Mouse (Mus musculus) heart, embryonic 10.5 days (tissue): ENCODE data around the gene Adamts1. TPM values are rescaled to one million over a fixed set of nuclear protein-coding genes. Genes with fewer than 3 reads are reported as not detected.

Source experiments
- DNase-seq: peaks from one replicate; pipeline ENCODE4 v3.0.0-alpha.2; 2017; ENCODE audit warnings: low spot score
- H3K27ac ChIP-seq: fragments of 300-500 bp; sonication (generic); 2 replicates; pipeline ENCODE4 v1.5.1; 2016; ENCODE audit warnings: mild to moderate bottlenecking
- H3K27me3 ChIP-seq: fragments of 300-500 bp; sonication (generic); 2 replicates; pipeline ENCODE4 v1.6.1; 2016; ENCODE audit warnings: mild to moderate bottlenecking; ENCODE audit not compliant: poor library complexity, insufficient read depth, severe bottlenecking
- H3K36me3 ChIP-seq: fragments of 300-500 bp; sonication (generic); 2 replicates; pipeline ENCODE4 v1.6.1; 2016; ENCODE audit warnings: mild to moderate bottlenecking, moderate library complexity
- H3K4me1 ChIP-seq: fragments of 300-500 bp; sonication (generic); 2 replicates; pipeline ENCODE4 v1.6.1; 2016; ENCODE audit warnings: mild to moderate bottlenecking
- H3K4me3 ChIP-seq: fragments of 300-500 bp; sonication (generic); 2 replicates; pipeline ENCODE4 v1.5.1; 2016; ENCODE audit warnings: mild to moderate bottlenecking, moderate library complexity
- H3K9me3 ChIP-seq: fragments of 300-500 bp; sonication (generic); 2 replicates; pipeline ENCODE4 v1.6.1; 2016; ENCODE audit warnings: mild to moderate bottlenecking, moderate library complexity
- WGBS: fragments of 180-500 bp; shearing (Covaris S2); methylation state at CpG from one replicate; pipeline ENCODE4 v1.1.7; 2016; 5-methylcytosine and 5-hydroxymethylcytosine counted together
- polyA plus RNA-seq: library from polyadenylated mRNA; unstranded; fragments of >200 nt; fragmentation: Nextera tagmentation; extraction: Ambion mirVana; gene quantifications from 2 replicates; pipeline ENCODE4 v1.2.1, GENCODE M21; 2016

The Adamts1 gene
- polyA plus RNA-seq, 1 experiment from 2014 or later: 53.5 TPM

GRCm38 (mm10) chr16:85756101-85756819 is 46.7 kb downstream of the Adamts1 start:
- DNase-seq: peak; percentile 85
- 48% methylated on average over 14 of the region's 14 CpGs for WGBS
- H3K4me3 ChIP-seq: 0 out of 2 replicates have a peak overlapping the region, but pooled peaks have one; percentile 12

GRCm38 (mm10) chr16:85749335-85749734 is 53.6 kb downstream of the Adamts1 start:
- Histone ChIP-seq H3K4me3 (no peak overlapping the region), H3K9me3 (no peaks in the 10 kb centered on the region), H3K36me3 (no peaks in the 10 kb centered on the region), H3K4me1 (peaks cover 12% of the 10 kb centered on the region; the same call in 1 of the 2 replicates), H3K27ac (peak overlapping the region; percentile 78), H3K27me3 (no peaks in the 10 kb centered on the region)
- 53% methylated on average over 6 of the region's 6 CpGs for WGBS
- no peak for DNase-seq

More at GRCm38 (mm10) chr16:85756101-85756819, 46.7 kb downstream of the Adamts1 start:
- Histone ChIP-seq H3K9me3 (no peaks in the 10 kb centered on the region), H3K27me3 (no peaks in the 10 kb centered on the region), H3K27ac (peak overlapping the region; percentile 59), H3K4me1 (peaks cover 10% of the 10 kb centered on the region; the same call in 1 of the 2 replicates), H3K36me3 (no peaks in the 10 kb centered on the region)

GRCm38 (mm10) chr16:85747589-85748360 is 55.1 kb downstream of the Adamts1 start:
- Histone ChIP-seq H3K36me3 (no peaks in the 10 kb centered on the region), H3K27ac (no peak overlapping the region), H3K4me1 (peaks cover 12% of the 10 kb centered on the region; the same call in 1 of the 2 replicates), H3K27me3 (no peaks in the 10 kb centered on the region), H3K9me3 (no peaks in the 10 kb centered on the region), H3K4me3 (no peak overlapping the region)
- DNase-seq: no peak
- WGBS: 55% methylated on average over 16 of the region's 16 CpGs

- H3K4me1 ChIP-seq: peaks cover 12% of the 10 kb centered on the region; the same call in 1 of the 2 replicates
- DNase-seq: no peak
- H3K36me3 ChIP-seq: no peaks in the 10 kb centered on the region
- H3K27me3 ChIP-seq: no peaks in the 10 kb centered on the region
- no peaks in the 10 kb centered on the region for H3K9me3 ChIP-seq
- H3K27ac ChIP-seq: no peak overlapping the region
- no peak overlapping the region for H3K4me3 ChIP-seq
- 63% methylated on average over 3 of the region's 3 CpGs for WGBS
These were observed 56.5 kb downstream of the Adamts1 start for GRCm38 (mm10) chr16:85746386-85746785.

Other genes with a start within 250 kb of the Adamts1 start
- 2.9 and 3.2 TPM in 2 replicates for gene Cyyr1, start 249.7 kb downstream of the Adamts1 start, polyA plus RNA-seq
- gene Adamts5, start 98.7 kb upstream of the Adamts1 start, polyA plus RNA-seq: 1.1 and 1.7 TPM in 2 replicates